Mouse (Mus musculus): ENCODE results near the gene Chsy1.

DNA sequence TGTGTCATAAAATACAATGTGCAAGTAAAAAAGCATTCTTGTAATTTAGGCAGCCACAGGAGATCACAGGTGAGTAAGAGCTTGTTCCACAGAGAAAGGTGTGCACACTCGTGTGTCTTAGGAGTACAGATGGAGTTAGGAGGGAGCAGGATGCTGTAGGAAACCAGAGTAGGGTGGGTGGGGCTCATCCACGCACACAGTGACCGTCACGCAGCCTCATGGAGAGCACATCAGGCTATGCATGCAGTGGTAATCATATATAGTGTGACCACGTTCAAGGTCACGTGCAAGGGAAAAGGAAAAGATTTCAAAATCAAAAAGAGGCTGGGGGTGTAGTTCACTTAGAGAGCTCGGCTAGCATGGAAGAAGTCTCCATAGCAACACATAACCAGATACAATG lies 33.2 kb downstream of the Chsy1 start:
- TF ChIP-seq CTCF (IDR thresholded peaks at IDR 0.05; ENCODE audit: control insufficient read depth, insufficient read depth, insufficient replicate concordance, low read depth, low read length) (no peak), POLR2A (IDR thresholded peaks at IDR 0.05; ENCODE audit: control insufficient read depth, low read depth, low read length) (no peak)

All from testis, adult 2 months (tissue).